Mouse (Mus musculus): ENCODE results near the gene Nelfcd.

Nelfcd gene

DNA sequence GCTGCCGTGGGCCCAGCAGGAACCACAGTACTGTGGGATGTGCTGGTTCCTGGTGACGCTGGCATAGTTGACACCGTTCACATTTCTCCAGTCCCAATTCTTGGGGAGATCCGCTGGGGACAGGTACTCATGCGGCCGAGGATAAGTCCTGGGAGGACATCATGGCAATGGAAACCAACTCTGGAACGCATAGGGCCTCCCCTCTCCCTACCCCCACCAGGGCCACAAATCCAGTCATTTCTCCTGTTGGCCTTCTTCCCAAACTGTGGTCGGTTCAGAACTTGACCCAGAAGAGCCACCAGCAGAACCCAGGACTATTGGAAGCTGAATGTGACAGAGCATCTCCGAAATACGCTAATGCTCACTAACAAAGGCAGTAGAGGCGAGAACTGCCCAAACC is 22.6 kb downstream of the Nelfcd start:
- DNase-seq: no peak

DNA sequence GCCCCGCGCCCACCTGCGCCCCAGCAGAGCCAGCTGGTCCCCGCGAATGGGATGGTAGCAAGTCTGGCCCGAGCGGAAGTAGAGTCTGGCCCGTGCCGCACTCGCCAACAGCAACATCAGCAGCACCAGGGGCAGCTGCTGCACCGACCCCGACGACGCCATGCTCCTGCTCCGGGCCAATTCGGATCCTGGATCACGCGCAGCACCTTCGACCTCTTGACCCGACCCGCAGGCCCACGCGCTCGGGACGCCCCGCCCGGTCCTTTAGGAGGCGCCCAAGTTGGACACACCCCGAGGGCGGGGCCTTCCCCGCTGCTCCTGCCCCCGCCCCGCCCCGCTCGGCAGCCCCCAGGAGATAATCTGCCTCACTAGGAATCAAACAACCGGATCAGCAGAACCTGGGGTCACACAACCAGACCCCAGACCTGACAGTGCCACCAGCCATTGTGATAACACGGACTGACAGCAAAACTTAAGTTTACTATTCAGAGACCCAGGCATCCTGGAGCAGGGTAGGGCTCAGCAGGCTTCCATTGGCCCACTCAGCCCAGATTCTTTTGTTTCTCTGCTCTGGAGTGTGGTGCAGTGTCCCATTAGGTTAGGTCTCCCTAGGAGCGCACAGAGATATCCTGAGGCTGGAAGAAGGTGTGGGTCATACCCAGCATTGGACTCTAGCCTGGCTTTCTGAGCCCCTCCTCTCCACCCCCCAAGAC is 23.3 kb downstream of the Nelfcd start, which contains the start of gene Ctsz:
Gene Ctsz (minus strand): TSS at position 303 of the 713 bp plus-strand sequence.
- peak; percentile 85 for DNase-seq

DNA sequence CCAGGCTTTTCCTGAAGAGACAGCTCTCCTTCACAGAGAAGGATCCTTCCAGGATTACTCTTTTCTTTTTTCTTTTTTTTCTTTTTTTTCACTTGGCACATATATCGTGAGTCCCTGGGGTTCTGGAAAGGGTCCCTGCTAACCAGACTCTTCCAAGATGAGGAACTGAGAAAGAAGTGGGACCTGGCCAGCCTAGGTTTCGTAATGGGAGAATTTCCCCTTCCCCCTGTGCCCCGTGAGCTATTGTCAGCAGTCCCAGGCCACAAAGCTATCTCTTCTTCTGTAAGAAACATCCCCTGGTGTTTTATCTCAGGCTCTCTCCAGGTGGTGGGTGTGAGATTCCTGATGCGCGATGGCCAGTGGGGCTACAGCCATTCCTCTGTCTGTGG is 23.8 kb downstream of the Nelfcd start:
- no peak for DNase-seq

DNA sequence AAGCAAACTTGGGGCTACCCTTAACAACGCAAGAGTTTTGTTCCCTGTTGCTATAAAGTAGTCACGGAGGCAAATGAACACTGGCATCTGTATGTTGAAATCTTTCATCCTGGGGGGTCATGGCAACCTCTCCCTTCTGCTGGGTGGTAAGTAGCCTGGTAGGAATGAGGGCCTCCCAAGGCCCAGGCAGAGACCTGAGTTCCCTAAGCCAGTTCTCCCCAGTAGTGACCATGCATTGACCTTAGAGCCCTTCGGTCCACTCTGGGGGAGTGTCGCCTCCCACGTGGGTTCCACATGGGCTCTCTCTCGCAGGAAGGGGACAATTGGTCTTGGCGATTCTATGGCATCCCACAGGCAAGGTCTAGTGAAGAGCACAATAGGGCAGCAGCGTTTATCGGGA is 24.4 kb downstream of the Nelfcd start:
- DNase-seq: no peak

DNA sequence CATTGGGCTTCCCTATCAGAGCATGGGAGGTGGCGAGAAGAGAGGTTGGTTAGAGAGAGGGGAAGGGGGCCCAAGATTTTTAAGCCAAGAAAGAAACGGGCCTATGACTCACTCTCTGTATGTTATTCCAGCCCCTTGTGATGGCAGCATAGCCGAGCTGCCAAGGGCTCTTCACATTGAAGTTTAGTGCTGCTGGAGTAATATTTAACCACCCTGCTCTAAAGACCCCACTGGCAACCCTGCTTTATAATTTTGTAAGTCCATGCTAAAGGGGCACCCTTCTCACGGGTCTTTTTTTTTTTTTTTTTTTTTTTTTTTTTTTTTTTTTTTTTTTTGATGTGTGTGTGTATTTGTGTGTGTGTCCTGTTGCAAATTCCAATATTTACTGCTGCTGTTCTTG is 26.3 kb downstream of the Nelfcd start:
- DNase-seq: no peak

DNA sequence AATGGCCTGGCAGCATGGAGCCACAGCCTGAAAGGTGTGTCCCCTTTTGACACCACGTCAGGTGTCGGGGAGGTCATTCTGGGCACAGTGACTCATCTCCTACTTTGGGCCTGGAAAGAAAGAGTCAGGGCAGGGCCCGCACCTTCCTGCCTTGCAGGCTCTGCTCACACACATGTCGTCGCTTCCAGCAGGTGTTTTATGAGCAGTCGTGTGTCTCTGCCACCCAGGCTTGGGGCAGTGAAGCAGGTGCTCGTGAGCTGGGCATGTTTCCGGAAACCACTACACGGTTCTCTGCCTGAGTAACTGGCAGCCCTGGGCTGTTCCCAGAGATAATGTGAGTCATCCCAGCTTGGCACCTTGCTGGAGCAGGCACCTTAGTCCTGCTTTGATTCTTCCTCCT is 26.9 kb downstream of the Nelfcd start:
- peak; percentile 19 for DNase-seq

DNA sequence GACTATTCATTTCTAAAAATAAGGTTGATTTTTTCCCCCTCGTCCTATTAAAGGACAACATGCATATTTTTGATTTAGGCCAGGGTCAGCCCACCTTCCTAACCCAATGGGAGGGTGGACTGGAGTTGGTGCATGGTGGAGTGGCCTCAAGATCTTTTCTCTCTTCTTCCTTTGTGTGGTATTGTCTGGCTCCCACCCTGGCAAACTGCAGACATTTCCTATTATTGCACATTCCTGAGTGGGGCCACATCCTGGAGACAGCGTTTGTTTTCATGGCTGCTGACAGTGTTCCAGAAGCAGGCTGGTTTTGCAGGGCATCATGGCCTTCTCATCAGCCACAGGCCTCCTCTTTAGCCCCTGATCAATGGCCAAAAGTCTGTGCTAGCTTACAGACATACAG is 27.4 kb downstream of the Nelfcd start:
- DNase-seq: no peak

DNA sequence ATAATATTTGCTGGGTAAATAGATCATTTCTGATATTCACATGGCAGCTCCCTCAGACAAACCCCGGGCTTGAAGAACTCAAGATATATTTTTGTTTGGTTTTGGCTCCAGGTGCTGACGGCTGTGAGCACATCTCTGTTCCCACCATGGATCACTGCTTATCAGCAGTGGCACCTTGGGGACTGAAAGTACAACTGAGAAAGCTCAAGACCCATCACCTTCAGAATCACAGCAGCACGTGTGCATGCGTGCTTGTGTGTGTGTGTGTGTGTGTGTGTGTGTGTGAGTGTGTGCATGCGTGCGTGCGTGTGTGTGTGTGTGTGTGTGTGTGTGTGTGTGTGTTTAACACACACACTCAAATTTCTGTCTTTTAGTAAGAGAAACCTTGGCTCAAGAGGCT is 28.8 kb downstream of the Nelfcd start:
- DNase-seq: no peak

DNA sequence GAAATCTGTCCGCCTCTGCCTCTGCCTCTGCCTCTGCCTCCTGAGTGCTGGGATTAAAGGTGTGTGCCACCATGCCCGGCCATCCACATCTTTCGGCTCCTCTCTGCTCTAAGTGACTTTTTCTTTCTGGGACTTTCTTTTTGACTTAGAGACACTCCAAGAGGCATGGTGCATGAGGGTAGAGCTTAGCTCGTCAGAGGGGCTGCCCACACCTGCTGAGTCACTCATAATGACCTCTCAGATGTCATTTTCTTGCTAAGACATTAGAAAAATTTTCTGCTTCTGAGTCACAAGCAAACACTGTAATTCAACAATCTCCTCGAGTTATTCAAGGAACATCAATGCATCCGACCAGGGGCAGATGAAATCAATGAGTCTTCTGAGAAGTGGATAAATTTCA is 29.4 kb downstream of the Nelfcd start:
- no peak for DNase-seq

DNA sequence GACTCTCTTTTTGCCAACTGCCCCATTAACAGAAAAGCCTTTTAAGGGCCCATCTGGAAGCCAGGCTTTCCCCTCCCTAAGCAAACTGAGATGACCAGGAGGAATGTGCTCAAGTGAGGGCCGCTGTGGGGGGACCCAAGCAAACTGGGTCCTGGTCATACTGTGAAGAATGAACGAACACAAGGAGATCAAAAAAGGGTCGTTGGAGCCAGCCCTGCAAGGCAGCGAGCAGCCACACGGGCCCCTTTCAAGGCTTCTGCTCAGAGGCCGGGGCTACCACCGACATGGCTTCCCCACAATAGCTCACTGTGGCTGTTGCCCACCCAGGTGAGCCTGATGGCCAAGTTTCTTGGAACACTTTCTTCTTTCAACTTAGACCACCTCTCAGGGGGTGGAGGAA is 30.9 kb downstream of the Nelfcd start:
- no peak for DNase-seq

DNA sequence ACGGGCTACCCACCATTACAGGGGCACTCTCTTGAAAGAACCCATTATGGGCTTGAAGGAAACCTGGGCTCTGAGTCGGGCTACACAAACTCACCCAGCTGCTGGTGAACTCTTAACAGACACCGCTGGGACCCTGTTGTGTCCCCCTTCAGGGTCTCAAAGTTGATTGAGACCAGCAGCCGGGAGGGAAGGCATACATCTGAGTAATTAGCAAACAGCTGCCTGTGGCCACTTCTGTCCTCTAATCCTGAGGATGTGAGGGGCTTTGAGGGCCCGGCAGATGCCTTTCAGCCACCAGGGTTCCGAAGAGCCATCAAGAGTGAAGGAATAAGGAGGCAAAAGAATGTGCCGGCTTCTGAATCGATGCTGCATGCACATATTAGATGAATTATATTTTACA is 31.3 kb downstream of the Nelfcd start:
- DNase-seq: no peak

DNA sequence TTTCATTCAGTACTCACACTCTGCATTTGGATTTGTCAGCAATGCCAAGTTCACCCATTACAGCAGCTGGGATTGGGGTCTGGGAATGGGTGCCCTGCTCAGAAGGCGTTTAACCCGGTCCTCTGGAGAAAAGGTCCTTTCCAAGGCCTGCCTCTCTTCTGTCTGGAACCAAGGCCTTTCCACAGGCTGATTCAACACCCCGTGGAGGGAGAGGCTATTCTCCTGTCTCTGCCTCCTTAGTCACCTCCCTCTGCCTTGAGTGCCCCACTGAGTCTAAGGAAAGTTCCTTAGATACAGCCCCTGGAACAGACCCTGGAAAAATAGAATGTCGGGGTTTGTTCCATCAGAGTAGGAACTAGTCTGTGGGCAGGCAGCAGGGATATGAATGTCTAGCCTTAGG is 32.8 kb downstream of the Nelfcd start:
- DNase-seq: no peak

DNA sequence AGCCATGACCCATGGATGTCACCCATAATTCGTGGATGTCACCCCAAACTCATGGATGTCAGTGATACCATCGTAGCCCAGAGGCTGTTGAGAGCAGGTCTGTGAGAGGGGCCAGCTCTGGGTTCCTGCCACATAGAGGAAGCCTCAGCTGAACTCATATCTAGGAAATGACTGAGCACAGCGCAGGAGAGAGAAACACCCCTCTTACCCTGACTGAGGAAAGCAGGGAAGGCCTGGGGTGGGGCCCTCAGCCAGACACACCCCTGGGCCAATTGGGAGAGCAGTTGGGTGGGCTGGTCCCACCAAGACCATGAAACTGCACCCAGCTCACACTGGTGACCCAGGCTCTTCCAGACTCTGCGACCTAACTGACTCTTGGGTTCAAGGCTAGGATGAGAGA is 34.7 kb downstream of the Nelfcd start, which contains the start of gene Tubb1:
Gene Tubb1 (plus strand): TSS at position 343 of the 400 bp plus-strand sequence.
- no peak for DNase-seq

DNA sequence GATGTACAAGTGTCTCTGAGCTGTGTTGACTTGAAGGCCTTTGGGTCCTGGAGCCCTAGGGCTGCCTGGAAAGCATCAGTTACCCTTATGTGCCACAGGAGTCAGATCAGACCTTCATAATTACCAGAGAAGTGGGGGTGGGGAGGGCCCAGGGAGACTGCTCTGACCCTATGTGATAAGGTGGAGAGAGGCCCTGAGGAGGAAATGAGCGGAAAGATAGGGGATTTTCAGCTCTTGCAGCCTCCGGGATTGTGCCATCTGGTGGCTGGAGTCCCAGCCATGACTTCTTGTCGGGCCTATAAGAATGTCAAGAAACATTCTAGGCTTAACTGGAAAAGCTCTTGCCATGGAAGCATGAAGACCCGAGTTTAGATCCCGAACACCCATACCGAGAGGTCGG is 38.1 kb downstream of the Nelfcd start:
- DNase-seq: peak; percentile 32

DNA sequence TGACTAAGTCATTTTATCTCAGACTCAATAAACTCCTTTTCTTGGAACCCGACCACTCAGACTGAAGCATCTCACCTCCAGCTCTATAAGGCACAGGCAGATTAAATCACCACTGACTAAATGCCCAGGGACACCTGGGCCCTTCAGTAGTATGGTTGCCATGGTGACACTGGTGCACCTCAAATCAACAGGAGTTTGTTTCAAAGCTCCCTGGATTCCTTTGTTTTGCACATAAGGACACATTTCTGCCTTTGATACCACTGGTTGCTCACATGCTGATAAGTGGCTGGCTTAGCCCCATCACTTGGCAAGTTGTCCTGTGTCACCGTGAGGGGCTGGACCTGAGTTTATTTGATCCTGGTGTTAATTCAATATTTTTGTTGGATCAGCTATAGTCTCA is 43.8 kb downstream of the Nelfcd start:
- no peak for DNase-seq

DNA sequence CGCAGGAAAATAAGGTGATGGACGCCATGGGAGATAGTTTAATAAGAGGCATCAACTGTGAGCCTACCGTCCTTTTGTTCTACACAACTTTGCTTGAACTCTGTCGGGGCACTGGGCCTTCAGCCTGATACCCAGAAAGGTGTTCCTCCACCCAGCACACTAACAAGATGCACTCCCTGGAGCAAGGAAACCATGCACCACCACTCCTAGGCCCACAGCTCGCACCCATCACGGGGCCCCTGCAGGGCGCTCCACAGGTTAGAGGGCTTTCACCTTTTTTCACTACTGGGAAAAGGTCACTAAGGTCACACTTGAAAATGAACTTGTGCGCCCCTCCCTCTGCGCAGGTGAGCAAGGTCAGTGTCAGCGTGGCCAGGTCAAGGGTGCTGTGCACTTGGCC is 47.8 kb downstream of the Nelfcd start:
- DNase-seq: no peak

DNA sequence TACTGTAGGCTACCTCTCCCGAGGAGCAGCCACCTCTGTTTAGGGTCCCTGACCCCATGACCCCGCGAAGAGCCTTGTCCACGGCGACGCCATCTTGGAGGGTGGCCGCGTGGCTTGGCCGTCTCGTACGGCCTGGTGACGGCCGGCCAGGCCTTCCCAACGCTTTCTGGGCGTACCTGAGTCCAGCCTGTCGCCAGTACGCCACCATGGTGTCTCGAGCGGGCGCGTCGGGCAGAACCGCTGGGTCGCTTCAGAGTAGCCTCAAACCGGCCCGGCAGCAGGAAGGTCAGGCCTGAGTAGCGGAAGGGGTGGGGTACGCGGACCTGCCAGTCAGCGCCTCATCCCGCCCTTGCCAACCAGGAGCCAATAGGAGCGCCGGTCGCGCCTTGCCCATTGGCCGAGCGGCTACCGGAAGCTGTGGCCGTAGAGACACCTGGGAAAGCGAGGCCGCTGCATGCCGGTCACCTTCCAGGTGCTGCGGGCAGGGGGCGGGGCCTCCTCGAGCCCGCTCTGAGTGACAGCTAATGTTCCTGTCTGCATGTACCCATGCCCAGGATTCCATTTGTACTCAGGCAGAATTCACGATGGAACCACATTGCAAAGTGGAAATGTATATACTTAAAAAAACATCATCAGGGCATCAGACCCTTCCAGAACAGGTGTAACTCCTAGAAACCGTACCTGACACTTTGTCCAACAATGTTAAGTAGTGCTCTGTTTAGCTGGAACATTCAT is 48.4 kb downstream of the Nelfcd start, which contains the start of gene Atp5e:
Gene Atp5e (minus strand): TSS at position 317 of the 735 bp plus-strand sequence.
- peak; percentile 98 for DNase-seq

DNA sequence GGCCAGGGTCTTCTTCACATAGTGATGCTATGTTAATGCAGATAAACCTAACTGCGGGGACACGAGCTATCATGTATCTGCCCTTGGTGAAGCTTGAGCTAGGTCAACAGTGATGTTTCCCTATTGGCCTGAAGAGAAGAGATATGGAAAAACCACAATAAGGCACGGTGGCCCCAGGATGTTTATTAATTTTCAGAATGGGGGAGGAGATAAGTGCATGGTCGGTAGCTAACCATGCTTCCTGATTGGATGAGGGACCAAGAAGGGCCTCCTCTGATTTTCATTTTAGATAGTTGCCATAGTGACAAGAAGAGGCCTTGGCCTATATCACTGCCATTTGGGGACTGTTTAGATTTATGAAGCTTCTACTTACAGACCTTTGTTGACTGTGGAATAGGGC is 54.7 kb downstream of the Nelfcd start:
- no peak for DNase-seq

DNA sequence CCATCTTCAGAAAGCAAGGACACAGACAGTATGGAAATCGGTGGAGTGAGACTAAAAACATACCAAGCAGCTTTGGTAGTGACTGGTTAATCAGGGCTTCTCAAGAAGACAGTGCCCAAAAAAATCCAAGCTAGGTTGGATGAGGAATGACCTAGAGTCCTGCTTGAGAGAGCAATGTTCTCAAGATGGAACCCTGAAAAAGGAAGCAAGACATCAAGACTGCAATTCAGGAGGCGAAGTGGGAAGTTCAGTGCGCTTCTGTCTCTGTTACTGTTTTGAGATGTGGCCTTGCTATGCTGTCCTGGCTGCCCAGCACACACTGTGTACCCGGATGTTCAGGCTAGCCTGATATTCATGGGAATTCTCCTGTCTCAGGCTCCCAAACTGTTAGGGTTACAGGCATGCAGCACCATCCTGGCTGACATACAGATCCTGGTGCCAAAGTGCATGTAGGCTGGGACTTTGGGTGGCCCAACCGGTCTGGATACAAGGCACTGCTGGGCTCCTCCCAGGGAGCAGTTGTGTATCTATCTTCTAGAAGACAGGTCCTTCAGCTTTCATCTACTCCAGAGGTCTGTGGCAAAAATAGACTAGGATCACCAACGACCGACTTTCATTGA is 55.3 kb downstream of the Nelfcd start:
- DNase-seq: no peak

DNA sequence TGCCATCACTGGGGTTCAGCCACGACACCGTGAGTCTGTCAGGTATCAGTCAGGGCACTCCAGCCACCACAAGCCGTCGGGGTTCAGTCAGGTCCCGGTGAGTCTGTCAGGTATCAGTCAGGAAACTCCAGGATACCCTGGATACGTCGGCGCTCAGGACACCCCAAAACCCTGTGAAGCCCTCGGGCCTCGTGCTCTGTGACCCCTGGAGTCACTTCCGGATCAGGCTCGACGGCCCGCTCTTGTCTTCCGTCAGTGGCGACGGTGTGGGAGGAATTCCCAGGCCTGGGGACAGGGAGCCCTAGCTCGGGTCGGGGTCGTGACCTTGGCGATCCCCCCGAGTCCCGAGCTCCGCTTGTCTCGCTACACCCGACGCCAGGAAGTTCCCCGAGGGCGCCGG is 56.8 kb downstream of the Nelfcd start:
- no peak for DNase-seq

DNA sequence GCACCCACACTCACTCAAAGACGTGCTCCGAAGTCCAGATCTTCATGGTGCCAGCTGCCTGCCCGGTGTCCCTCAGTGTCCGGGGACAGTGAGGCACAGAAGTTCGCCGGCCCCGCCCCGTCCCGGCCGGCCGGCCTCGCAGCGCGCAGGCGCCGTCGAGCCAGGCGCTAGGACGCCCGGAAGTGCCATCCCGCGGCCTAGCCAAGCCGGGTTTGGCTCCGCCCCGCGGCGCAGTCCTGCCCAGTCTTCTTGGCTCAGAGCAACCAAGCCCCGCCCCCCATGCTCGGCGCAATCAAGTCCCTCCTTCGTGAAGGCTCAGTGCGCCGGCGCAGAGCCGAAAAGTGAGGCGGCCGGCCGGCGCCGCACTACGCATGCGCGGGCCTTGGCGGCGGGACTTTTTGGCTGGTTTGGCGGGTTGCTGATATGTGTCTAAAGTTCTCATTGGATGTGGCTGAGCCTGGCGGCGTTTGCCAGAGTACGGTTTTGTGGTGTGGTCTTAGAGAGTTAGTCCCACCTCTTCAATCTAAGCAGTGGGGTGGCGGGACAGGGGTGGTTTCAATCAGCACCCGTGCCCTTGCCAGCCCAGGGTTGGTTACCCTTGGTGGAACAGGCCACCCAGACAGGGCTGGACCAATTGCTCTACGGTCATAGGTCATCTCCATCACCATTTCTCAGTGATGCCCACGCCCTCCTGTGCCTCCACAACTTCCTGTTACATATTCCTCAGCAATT is 57.4 kb downstream of the Nelfcd start, which contains the start of gene Prelid3b:
Gene Prelid3b (minus strand): TSS at position 264 of the 732 bp plus-strand sequence.
- peak; percentile 100 for DNase-seq

DNA sequence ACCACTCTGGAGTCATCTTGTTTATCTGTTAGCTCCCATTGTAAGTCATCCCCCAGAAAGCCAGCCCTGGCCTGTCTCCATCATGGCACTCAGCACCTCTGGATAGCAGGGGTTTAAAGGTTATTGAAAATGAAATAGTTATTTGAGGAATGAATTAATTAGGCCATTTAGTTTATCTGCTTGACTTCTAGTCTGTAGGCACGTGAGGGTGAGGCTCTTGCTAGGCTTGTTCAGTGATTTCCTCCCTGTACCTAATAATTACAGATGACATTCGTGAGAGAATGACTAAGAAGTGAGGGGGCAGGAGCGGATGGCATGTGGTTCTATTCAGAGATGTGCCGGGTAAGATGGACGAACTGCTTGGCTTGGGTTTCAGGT is 57.9 kb downstream of the Nelfcd start:
- DNase-seq: no peak

Measured in kidney, postnatal 10 days (tissue).